Mouse (Mus musculus): Measurements from ENCODE around the gene Fam208b. TPM values are rescaled to one million over a fixed set of nuclear protein-coding genes. Genes with fewer than 3 reads are reported as not detected.
A peak's percentile ranks its signal among the peaks of the same experiment; 100 is the strongest.

The Fam208b gene
- polyA plus RNA-seq (2016; fragmentation: Nextera tagmentation; extraction: Ambion mirVana) = 27.6 and 29.1 TPM in 2 replicates

DNA sequence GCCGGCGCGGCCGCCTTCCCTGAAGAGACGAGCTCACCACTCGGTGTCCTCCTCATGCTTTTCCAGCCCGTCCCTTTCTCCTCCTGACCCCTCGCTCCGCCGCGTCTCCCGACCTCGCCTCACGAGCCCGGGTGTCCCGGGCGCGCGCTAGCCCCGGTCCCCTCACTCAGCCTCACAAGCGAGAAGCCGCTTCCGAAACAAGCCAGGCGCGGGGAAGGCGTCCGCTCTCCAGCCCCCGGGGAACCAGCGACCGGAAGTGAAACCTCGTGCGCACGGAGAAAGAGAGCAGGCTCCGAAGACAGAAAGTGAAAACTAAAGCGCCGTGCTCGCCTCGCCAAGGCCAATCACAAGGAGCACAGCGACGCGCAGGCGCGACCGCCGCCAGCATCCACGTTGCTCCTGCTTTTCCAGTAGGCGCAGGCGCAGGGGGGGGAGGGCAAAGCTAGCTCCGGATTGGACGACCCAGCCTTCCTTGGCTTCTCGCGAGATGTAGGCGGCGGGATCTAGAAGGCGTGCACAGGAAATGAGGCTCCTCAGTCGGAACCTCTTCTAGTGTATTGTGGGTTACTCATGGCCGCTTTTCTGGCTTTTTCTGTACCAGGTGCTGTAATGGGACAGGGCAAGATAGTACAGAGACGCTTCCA lies at the start of gene Fam208b:
Fam208b (minus strand) TSS at position 314 of the 644 bp plus-strand sequence.
- Histone ChIP-seq H3K36me3 (no peaks in the 10 kb centered on the region), H3K4me1 (no peaks in the 10 kb centered on the region), H3K9ac (peak within 1 kb of the TSS; percentile 85), H3K27ac (peak within 1 kb of the TSS; percentile 97), H3K4me3 (peak within 1 kb of the TSS; percentile 96), H3K9me3 (0 out of 2 replicates have a peak, but pooled peaks cover 4% of the 10 kb centered on the region), H3K4me2 (replicated peaks) (peak within 1 kb of the TSS; percentile 59), H3K27me3 (peaks cover 4% of the 10 kb centered on the region; the same call in 1 of the 2 replicates)
- peak; percentile 99 for ATAC-seq (ENCODE audit: insufficient number of reproducible peaks, insufficient read depth, low FRiP score, low TSS enrichment)
- 1% methylated on average over 57 of the region's 58 CpGs for WGBS

- H3K9me3 ChIP-seq = no peaks in the 10 kb centered on the region
- H3K27ac ChIP-seq = no peak overlapping the region
- ATAC-seq (ENCODE audit: insufficient number of reproducible peaks, insufficient read depth, low FRiP score, low TSS enrichment) = no peak
- no peak overlapping the region for H3K4me3 ChIP-seq
- no peaks in the 10 kb centered on the region for H3K36me3 ChIP-seq
- H3K27me3 ChIP-seq = no peaks in the 10 kb centered on the region
- H3K4me2 ChIP-seq (replicated peaks) = no peak overlapping the region
- no peaks in the 10 kb centered on the region for H3K4me1 ChIP-seq
- 70% methylated on average over 16 of the region's 16 CpGs for WGBS
- no peak overlapping the region for H3K9ac ChIP-seq
These were observed 48.6 kb upstream of the Fam208b start for GRCm38 (mm10) chr13:3659163-3660160.

DNA sequence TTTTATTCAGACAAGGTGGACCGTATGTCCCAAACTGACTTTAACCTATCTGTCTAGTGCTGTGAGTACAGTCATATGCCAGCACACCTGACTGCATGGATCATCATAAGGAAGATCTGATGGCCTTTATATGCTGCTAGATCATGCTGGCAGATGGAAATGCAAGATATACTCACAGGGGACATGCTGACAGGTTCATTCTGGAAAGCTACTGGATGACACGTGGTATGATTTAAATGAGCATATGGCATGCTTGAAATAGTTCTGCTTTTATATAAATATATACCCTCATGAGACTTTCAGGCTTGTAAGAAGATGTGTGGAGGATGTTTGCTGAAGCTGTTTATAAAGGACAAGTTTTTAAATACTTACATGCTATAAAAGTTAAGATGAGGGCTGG lies 43.5 kb upstream of the Fam208b start:
- peaks cover 11% of the 10 kb centered on the region for H3K36me3 ChIP-seq
- no peak overlapping the region for H3K27ac ChIP-seq
- no peak overlapping the region for H3K9ac ChIP-seq
- H3K4me1 ChIP-seq = no peaks in the 10 kb centered on the region
- WGBS = 86% methylated on average over 2 of the region's 2 CpGs
- no peaks in the 10 kb centered on the region for H3K27me3 ChIP-seq
- no peak overlapping the region for H3K4me2 ChIP-seq (replicated peaks)
- no peaks in the 10 kb centered on the region for H3K9me3 ChIP-seq
- ATAC-seq (ENCODE audit: insufficient number of reproducible peaks, insufficient read depth, low FRiP score, low TSS enrichment) = no peak
- no peak overlapping the region for H3K4me3 ChIP-seq

DNA sequence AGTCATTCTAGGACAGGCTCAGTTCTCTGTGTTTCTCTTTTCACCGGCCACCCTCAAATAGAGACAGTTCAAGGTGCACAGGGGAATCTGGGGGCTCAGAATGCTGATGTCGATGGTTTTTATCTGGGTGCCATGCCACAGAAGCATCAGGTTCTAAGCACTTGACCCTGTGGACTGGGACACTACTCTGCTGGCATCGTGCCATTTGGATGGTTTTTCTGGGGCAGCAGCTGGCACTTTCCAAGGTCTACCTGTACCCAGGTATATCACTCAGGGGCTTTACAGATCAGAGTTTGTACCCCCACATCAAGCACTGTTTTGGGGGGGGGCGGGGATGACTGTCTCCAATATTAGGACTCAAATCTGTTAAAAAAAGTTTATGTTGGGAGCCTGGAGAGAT lies 39.7 kb upstream of the Fam208b start:
- Histone ChIP-seq H3K4me2 (replicated peaks) (no peak overlapping the region), H3K9me3 (no peaks in the 10 kb centered on the region), H3K4me1 (no peaks in the 10 kb centered on the region), H3K36me3 (peaks cover 24% of the 10 kb centered on the region), H3K27me3 (no peaks in the 10 kb centered on the region), H3K4me3 (no peak overlapping the region), H3K27ac (no peak overlapping the region), H3K9ac (no peak overlapping the region)
- ATAC-seq (ENCODE audit: insufficient number of reproducible peaks, insufficient read depth, low FRiP score, low TSS enrichment) = no peak
- 87% methylated on average over 4 of the region's 4 CpGs for whole genome bisulfite sequencing

- Histone ChIP-seq H3K4me1 (no peaks in the 10 kb centered on the region), H3K9me3 (no peaks in the 10 kb centered on the region), H3K36me3 (peaks cover 24% of the 10 kb centered on the region), H3K9ac (no peak overlapping the region), H3K4me3 (no peak overlapping the region), H3K27ac (no peak overlapping the region), H3K27me3 (no peaks in the 10 kb centered on the region), H3K4me2 (replicated peaks) (no peak overlapping the region)
- no peak for ATAC-seq (ENCODE audit: insufficient number of reproducible peaks, insufficient read depth, low FRiP score, low TSS enrichment)
- 92% methylated on average over 7 of the region's 7 CpGs for WGBS
These were observed 35.7 kb upstream of the Fam208b start for GRCm38 (mm10) chr13:3646566-3646965.

- no peak for ATAC-seq (ENCODE audit: insufficient number of reproducible peaks, insufficient read depth, low FRiP score, low TSS enrichment)
- H3K36me3 ChIP-seq = peaks cover 24% of the 10 kb centered on the region
- no peaks in the 10 kb centered on the region for H3K27me3 ChIP-seq
- no peak overlapping the region for H3K4me2 ChIP-seq (replicated peaks)
- H3K4me1 ChIP-seq = no peaks in the 10 kb centered on the region
- H3K27ac ChIP-seq = no peak overlapping the region
- no peak overlapping the region for H3K4me3 ChIP-seq
- no peak overlapping the region for H3K9ac ChIP-seq
- WGBS = 88% methylated on average over 3 of the region's 3 CpGs
- no peaks in the 10 kb centered on the region for H3K9me3 ChIP-seq
These were observed 35.0 kb upstream of the Fam208b start for GRCm38 (mm10) chr13:3645919-3646318.

- Histone ChIP-seq H3K27me3 (no peaks in the 10 kb centered on the region), H3K4me1 (no peaks in the 10 kb centered on the region), H3K9ac (no peak overlapping the region), H3K36me3 (peaks cover 15% of the 10 kb centered on the region; the same call in 1 of the 2 replicates), H3K4me3 (no peak overlapping the region), H3K9me3 (no peaks in the 10 kb centered on the region), H3K27ac (no peak overlapping the region), H3K4me2 (replicated peaks) (no peak overlapping the region)
- no peak for ATAC-seq (ENCODE audit: insufficient number of reproducible peaks, insufficient read depth, low FRiP score, low TSS enrichment)
- WGBS = 93% methylated on average over 5 of the region's 5 CpGs
These were observed 34.0 kb upstream of the Fam208b start for GRCm38 (mm10) chr13:3644871-3645270.

- Histone ChIP-seq H3K9me3 (no peaks in the 10 kb centered on the region), H3K4me3 (no peak overlapping the region)
These were observed 31.6 kb upstream of the Fam208b start for GRCm38 (mm10) chr13:3642538-3642937.

GRCm38 (mm10) chr13:3642049-3642448 lies 31.1 kb upstream of the Fam208b start:
- H3K4me2 ChIP-seq (replicated peaks) = no peak overlapping the region
- peaks cover 8% of the 10 kb centered on the region; the same call in 1 of the 2 replicates for H3K36me3 ChIP-seq
- H3K27ac ChIP-seq = no peak overlapping the region
- H3K4me3 ChIP-seq = no peak overlapping the region
- WGBS = 64% methylated on average over 9 of the region's 9 CpGs
- no peaks in the 10 kb centered on the region for H3K27me3 ChIP-seq
- no peaks in the 10 kb centered on the region for H3K9me3 ChIP-seq
- H3K9ac ChIP-seq = no peak overlapping the region
- H3K4me1 ChIP-seq = no peaks in the 10 kb centered on the region
- ATAC-seq (ENCODE audit: insufficient number of reproducible peaks, insufficient read depth, low FRiP score, low TSS enrichment) = no peak

More at GRCm38 (mm10) chr13:3642538-3642937, 31.6 kb upstream of the Fam208b start:
- WGBS = 81% methylated on average over 5 of the region's 5 CpGs
- no peaks in the 10 kb centered on the region for H3K27me3 ChIP-seq
- ATAC-seq (ENCODE audit: insufficient number of reproducible peaks, insufficient read depth, low FRiP score, low TSS enrichment) = no peak
- no peak overlapping the region for H3K9ac ChIP-seq
- H3K4me2 ChIP-seq (replicated peaks) = no peak overlapping the region
- no peaks in the 10 kb centered on the region for H3K4me1 ChIP-seq
- H3K36me3 ChIP-seq = peaks cover 8% of the 10 kb centered on the region; the same call in 1 of the 2 replicates
- H3K27ac ChIP-seq = no peak overlapping the region

DNA sequence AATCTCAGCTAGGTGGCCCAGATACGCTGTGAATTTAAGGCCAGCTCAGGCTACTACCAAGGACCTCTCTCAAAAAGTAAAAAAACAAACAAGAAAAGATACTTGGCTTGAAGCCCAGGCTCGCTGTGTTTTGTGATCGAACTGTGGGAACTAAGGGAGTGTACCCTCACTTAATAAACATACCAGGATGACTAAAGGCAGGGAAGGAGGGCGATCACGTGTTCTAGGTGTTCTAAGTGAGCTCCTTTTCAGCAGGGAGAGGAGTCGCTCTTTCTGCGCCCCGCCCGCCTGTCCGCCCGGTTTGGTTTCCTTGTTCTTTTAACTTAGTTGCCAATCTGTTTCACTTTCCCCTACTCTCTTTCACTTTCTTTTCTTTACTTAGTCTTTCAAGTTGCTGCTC lies 25.9 kb upstream of the Fam208b start:
- no peaks in the 10 kb centered on the region for H3K9me3 ChIP-seq
- H3K4me3 ChIP-seq = no peak overlapping the region
- 67% methylated on average over 11 of the region's 11 CpGs for WGBS
- H3K27me3 ChIP-seq = no peaks in the 10 kb centered on the region
- no peak overlapping the region for H3K9ac ChIP-seq
- H3K4me2 ChIP-seq (replicated peaks) = no peak overlapping the region
- no peaks in the 10 kb centered on the region for H3K36me3 ChIP-seq
- ATAC-seq (ENCODE audit: insufficient number of reproducible peaks, insufficient read depth, low FRiP score, low TSS enrichment) = no peak
- H3K27ac ChIP-seq = no peak overlapping the region
- no peaks in the 10 kb centered on the region; the same call in 1 of the 2 replicates for H3K4me1 ChIP-seq

- Histone ChIP-seq H3K9ac (no peak overlapping the region), H3K36me3 (no peaks in the 10 kb centered on the region), H3K27me3 (no peaks in the 10 kb centered on the region), H3K4me1 (no peaks in the 10 kb centered on the region; the same call in 1 of the 2 replicates), H3K4me3 (no peak overlapping the region), H3K9me3 (no peaks in the 10 kb centered on the region), H3K27ac (no peak overlapping the region), H3K4me2 (replicated peaks) (no peak overlapping the region)
- 92% methylated on average over 3 of the region's 3 CpGs for WGBS
- no peak for ATAC-seq (ENCODE audit: insufficient number of reproducible peaks, insufficient read depth, low FRiP score, low TSS enrichment)
These were observed 24.2 kb upstream of the Fam208b start for GRCm38 (mm10) chr13:3635076-3635475.

Data from embryonic facial prominence, embryonic 12.5 days (tissue).